Mouse (Mus musculus): ENCODE results near the gene Pex14. TPM values are rescaled to one million over a fixed set of nuclear protein-coding genes. Genes with fewer than 3 reads are reported as not detected.

Gene Pex14
- total RNA-seq, 2 experiments from 2014 or later, result 46.7 to 47.1 TPM

GRCm38 (mm10) chr4:149058298-149058697, 41.4 kb downstream of the Pex14 start:
- DNase-seq (ENCODE audit: low spot score in 2 of 2), result no peak

GRCm38 (mm10) chr4:149057470-149057869, 42.2 kb downstream of the Pex14 start:
- DNase-seq (ENCODE audit: low spot score in 2 of 2), result no peak

GRCm38 (mm10) chr4:149056957-149057356, 42.7 kb downstream of the Pex14 start:
- DNase-seq (ENCODE audit: low spot score in 2 of 2), result no peak

- no peak for DNase-seq (ENCODE audit: low spot score in 2 of 2)
Observed at GRCm38 (mm10) chr4:149055847-149056246, 43.8 kb downstream of the Pex14 start.

- DNase-seq (ENCODE audit: low spot score in 2 of 2), result no peak
Observed at GRCm38 (mm10) chr4:149049351-149050159, 50.1 kb downstream of the Pex14 start.

- DNase-seq (ENCODE audit: low spot score in 2 of 2), result no peak
Observed at GRCm38 (mm10) chr4:149048625-149049228, 50.9 kb downstream of the Pex14 start.

- DNase-seq (ENCODE audit: low spot score in 2 of 2), result no peak
Observed at GRCm38 (mm10) chr4:149047360-149047759, 52.3 kb downstream of the Pex14 start.

GRCm38 (mm10) chr4:149045885-149046284, 53.8 kb downstream of the Pex14 start:
- no peak for DNase-seq (ENCODE audit: low spot score in 2 of 2)

GRCm38 (mm10) chr4:149040289-149040688, 59.4 kb downstream of the Pex14 start:
- no peak for DNase-seq (ENCODE audit: low spot score in 2 of 2)

- no peak for DNase-seq (ENCODE audit: low spot score in 2 of 2)
Observed at GRCm38 (mm10) chr4:149037706-149038105, 62.0 kb downstream of the Pex14 start.

GRCm38 (mm10) chr4:149036592-149036991, 63.1 kb downstream of the Pex14 start:
- no peak for DNase-seq (ENCODE audit: low spot score in 2 of 2)

- no peak for DNase-seq (ENCODE audit: low spot score in 2 of 2)
Observed at GRCm38 (mm10) chr4:149031507-149031906, 68.2 kb downstream of the Pex14 start.

- no peak for DNase-seq (ENCODE audit: low spot score in 2 of 2)
Observed at GRCm38 (mm10) chr4:149027571-149027970, 72.1 kb downstream of the Pex14 start.

- DNase-seq (ENCODE audit: low spot score in 2 of 2), result peak in 1 of 2 experiments; percentile 54
Observed at GRCm38 (mm10) chr4:149025242-149025641, 74.4 kb downstream of the Pex14 start.

- no peak for DNase-seq (ENCODE audit: low spot score in 2 of 2)
Observed at GRCm38 (mm10) chr4:149021021-149021420, 78.7 kb downstream of the Pex14 start.

GRCm38 (mm10) chr4:149019456-149019855, 80.2 kb downstream of the Pex14 start:
- no peak for DNase-seq (ENCODE audit: low spot score in 2 of 2)

- no peak for DNase-seq (ENCODE audit: low spot score in 2 of 2)
Observed at GRCm38 (mm10) chr4:149006756-149007155, 92.9 kb downstream of the Pex14 start.

- DNase-seq (ENCODE audit: low spot score in 2 of 2), result no peak
Observed at GRCm38 (mm10) chr4:149006107-149006506, 93.6 kb downstream of the Pex14 start.

GRCm38 (mm10) chr4:149002441-149003093, 97.1 kb downstream of the Pex14 start:
- no peak for DNase-seq (ENCODE audit: low spot score in 2 of 2)

GRCm38 (mm10) chr4:149001515-149001914, 98.2 kb downstream of the Pex14 start:
- no peak for DNase-seq (ENCODE audit: low spot score in 2 of 2)

GRCm38 (mm10) chr4:149000746-149001145, 98.9 kb downstream of the Pex14 start:
- no peak for DNase-seq (ENCODE audit: low spot score in 2 of 2)

- DNase-seq (ENCODE audit: low spot score in 2 of 2), result no peak
Observed at GRCm38 (mm10) chr4:148993948-148994347, 105.7 kb downstream of the Pex14 start.

Data from layer of hippocampus, adult 18-20 months (tissue).